In the genomic region with DNA sequence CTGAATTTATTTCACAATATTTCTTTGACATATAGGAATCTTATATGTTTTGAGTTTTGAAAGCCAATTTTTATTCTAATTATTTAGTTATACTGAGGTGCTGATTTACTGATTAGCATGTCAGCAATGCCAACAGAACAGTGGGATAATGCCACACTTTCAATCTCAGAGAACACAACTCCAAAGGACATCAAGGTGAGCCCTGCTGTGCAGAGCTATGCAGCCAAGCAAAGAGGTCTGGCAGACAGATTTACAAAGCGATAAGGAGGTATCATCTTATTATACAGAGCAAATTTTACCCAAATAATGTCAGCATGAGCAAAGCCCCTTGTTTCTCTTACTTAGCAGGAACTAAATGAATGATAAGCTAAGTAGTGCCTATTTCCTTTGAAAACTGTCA, we compare ENCODE assay signal across 23 mouse cellular contexts.
"Had no signal": no experiment of that assay in that cellular context is flagged by ENCODE, and none has a peak within 500 bp of the region (broad histone marks: within the 10 kb centered on the region; RNA-seq: fewer than 3 reads in every experiment).

No protein-coding gene starts in this region.

- H3K27ac ChIP-seq: kidney, embryonic 15.5 days; limb, embryonic 10.5 days; limb, embryonic 13.5 days; liver, embryonic 12.5 days; liver, embryonic 15.5 days; lung, embryonic 15.5 days; midbrain, embryonic 10.5 days; midbrain, embryonic 13.5 days; neural tube, embryonic 13.5 days; stomach, embryonic 15.5 days had no signal

- DNase-seq: kidney, adult 8-10 months; kidney, postnatal 10 days; kidney, postnatal 4 days; liver; lung, adult 18-20 months; lung, postnatal 10 days; lung, postnatal 36 days; retina, postnatal 1 day; right cerebral cortex, postnatal 25 days; spleen, adult 18-20 months; thymus, postnatal 25 days had no signal

- H3K4me3 ChIP-seq: kidney, embryonic 15.5 days; limb, embryonic 10.5 days; limb, embryonic 13.5 days; liver, embryonic 12.5 days; liver, embryonic 15.5 days; lung, embryonic 15.5 days; megakaryocyte, embryonic 14.5 days; midbrain, embryonic 10.5 days; midbrain, embryonic 13.5 days; myocyte; neural tube, embryonic 13.5 days; stomach, embryonic 15.5 days had no signal
